Mouse (Mus musculus) testis, adult 2 months (tissue): Measurements from ENCODE around the gene Cc2d2b. TPM values are rescaled to one million over a fixed set of nuclear protein-coding genes. Genes with fewer than 3 reads are reported as not detected.

Source experiments
- H3K27ac ChIP-seq: fragments of 200-500 bp; 2 replicates; pipeline ENCODE4 v1.5.1; 2012; ENCODE audit warnings: low read depth, low read length; ENCODE audit not compliant: control insufficient read depth, insufficient read depth
- H3K27me3 ChIP-seq: fragments of 200-500 bp; 2 replicates; pipeline ENCODE4 v1.6.1; 2012; ENCODE audit warnings: mild to moderate bottlenecking, low read length, moderate library complexity; ENCODE audit not compliant: control insufficient read depth, insufficient read depth
- H3K36me3 ChIP-seq: fragments of 200-500 bp; 2 replicates; pipeline ENCODE4 v1.6.1; 2012; ENCODE audit warnings: mild to moderate bottlenecking, low read length; ENCODE audit not compliant: control insufficient read depth, insufficient read depth
- H3K4me1 ChIP-seq: fragments of 200-500 bp; 2 replicates; pipeline ENCODE4 v1.6.1; 2012; ENCODE audit warnings: low read length; ENCODE audit not compliant: control insufficient read depth, insufficient read depth
- H3K4me3 ChIP-seq: fragments of 200-500 bp; 2 replicates; pipeline ENCODE4 v1.5.1; 2012; ENCODE audit warnings: low read depth, mild to moderate bottlenecking, low read length, moderate library complexity, mixed read lengths; ENCODE audit not compliant: control insufficient read depth
- CTCF ChIP-seq: fragments of 200-500 bp; IDR thresholded peaks from 2 replicates; pipeline ENCODE4 v1.5.1; 2012; ENCODE audit warnings: low read depth, mild to moderate bottlenecking, inconsistent platforms, low read length, moderate library complexity; ENCODE audit not compliant: control insufficient read depth, insufficient read depth, insufficient replicate concordance
- POLR2A ChIP-seq: fragments of 200-500 bp; IDR thresholded peaks from 2 replicates; pipeline ENCODE4 v1.6.1; 2012; ENCODE audit warnings: low read depth, mild to moderate bottlenecking, inconsistent platforms, low read length, moderate library complexity; ENCODE audit not compliant: control insufficient read depth
- polyA plus RNA-seq: library from polyadenylated mRNA; depleted of rRNA; stranded (reverse); fragments of >200 nt; gene quantifications from 2 replicates; pipeline ENCODE4 v1.2.3, GENCODE M21; 2012

The Cc2d2b gene
- polyA plus RNA-seq, 1 experiment, result 11.3 TPM

DNA sequence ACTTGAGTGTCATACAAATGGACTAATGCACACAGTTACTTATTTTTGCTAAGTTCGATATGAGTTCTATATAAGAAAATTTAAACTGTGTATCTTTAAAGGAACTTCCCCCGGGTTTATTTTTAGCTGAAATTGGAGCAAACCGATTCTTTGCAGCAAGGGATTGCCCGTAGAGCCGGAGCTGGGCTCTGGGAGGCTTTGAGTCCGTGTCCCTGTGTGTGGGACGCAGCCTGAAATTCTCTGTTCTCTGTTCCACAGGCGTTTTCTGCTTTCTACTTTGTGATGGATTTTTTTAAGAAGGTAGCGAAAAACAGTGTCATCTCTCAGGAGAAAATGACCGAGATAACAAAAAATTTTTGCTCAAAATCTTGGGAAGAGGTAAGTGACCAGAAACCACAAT, 15.1 kb upstream of the Cc2d2b start:
- no peak for TF ChIP-seq CTCF
- no peak for TF ChIP-seq POLR2A
- Histone ChIP-seq H3K4me1 (peaks cover 8% of the 10 kb centered on the region), H3K36me3 (no peaks in the 10 kb centered on the region), H3K4me3 (no peak overlapping the region), H3K27ac (no peak overlapping the region), H3K27me3 (no peaks in the 10 kb centered on the region)

DNA sequence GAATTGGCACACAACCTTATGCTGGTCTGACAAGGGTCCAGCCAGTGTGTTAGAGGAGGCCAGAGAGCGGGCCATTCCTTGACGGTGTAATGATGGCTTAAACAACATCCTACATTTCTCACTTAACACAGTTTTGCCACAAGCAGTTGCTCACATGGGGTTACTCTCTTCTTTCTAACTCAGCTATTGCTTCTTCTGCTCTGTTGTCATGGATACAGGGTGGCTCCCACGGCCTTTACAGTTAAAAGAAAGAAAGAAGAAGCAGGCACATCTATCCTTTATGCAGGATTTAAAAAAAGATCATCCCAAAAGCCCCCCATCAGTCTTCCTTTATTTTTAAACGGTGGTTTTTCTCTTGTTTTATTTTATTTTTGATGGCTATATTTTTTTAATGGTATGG, 14.7 kb upstream of the Cc2d2b start:
- H3K27ac ChIP-seq, result no peak overlapping the region
- H3K4me1 ChIP-seq, result peaks cover 8% of the 10 kb centered on the region
- TF ChIP-seq POLR2A (no peak), CTCF (no peak)
- no peak overlapping the region for H3K4me3 ChIP-seq
- no peaks in the 10 kb centered on the region for H3K36me3 ChIP-seq
- H3K27me3 ChIP-seq, result no peaks in the 10 kb centered on the region

DNA sequence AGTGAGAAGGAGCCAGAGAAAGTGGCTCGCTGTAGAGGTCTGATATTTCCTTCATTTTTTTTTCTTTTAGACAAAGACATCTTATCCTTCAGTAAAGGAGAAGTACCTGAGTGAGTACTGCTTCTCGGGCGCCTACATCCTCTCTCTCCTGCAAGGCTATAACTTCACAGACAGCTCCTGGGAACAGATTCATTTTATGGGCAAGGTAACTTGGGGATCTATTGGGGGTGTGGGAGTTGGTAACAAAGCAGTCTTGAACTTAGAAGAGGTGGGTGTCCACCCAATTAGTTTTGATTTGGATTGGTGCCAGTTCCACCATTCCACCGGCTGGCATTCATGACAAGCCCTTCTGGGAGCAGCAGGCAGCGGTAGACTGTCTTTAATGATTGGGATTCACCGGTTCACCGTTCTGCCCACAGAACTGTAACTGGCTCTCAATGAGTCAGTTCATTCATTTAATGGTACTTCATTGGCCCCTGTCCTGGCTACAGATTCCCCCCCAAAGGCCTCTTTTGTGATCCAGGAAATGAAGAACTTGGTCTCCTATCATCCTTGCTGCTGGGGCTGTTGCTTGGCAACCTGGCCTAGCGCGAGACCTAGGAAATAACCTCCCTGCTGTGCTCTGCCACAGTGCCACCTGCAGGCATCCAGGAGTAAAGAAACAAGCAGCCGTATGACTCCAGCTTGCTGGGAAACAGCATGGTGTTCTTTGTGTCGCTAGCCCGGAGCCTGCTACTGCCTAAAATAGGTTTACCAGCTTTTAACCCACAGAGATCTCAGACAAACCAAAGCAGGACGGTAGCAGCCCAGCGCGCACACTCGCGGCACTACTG, 11.7 kb upstream of the Cc2d2b start:
- H3K4me3 ChIP-seq, result peak overlapping the region; percentile 83
- TF ChIP-seq POLR2A, result peak; percentile 53; the same call in 1 of the 2 replicates
- TF ChIP-seq CTCF, result peak; percentile 77; the same call in 1 of the 2 replicates
- peaks cover 8% of the 10 kb centered on the region for H3K4me1 ChIP-seq
- peak overlapping the region; percentile 72 for H3K27ac ChIP-seq
- no peaks in the 10 kb centered on the region for H3K27me3 ChIP-seq
- H3K36me3 ChIP-seq, result no peaks in the 10 kb centered on the region

DNA sequence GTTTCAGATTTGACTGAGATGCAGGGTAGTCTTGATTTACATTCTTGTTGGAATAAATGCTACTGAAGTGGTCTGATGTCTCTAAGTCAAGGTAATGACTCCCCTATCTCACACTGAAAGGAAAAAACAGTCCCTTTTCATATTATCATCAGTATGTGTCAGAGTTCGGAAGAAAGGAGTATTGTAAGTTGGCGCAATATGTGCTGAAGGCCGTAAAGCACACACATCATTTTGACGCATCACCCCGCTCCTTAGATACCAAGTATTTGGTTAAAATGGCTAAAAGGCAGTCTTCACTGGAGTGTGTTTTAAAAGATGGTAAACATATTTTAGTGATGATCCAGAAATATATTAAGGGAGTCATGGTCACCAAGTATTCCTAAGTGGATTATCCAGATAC, 10.9 kb upstream of the Cc2d2b start:
- Histone ChIP-seq H3K4me3 (peak overlapping the region; percentile 83), H3K27me3 (no peaks in the 10 kb centered on the region), H3K27ac (no peak overlapping the region), H3K36me3 (no peaks in the 10 kb centered on the region), H3K4me1 (peaks cover 8% of the 10 kb centered on the region)
- TF ChIP-seq POLR2A (no peak), CTCF (no peak)

- Histone ChIP-seq H3K27me3 (no peaks in the 10 kb centered on the region), H3K4me3 (no peak overlapping the region), H3K4me1 (peaks cover 8% of the 10 kb centered on the region), H3K36me3 (no peaks in the 10 kb centered on the region), H3K27ac (peak overlapping the region; percentile 12; the same call in 1 of the 2 replicates)
- no peak for TF ChIP-seq CTCF
- TF ChIP-seq POLR2A, result no peak
Observed at GRCm38 (mm10) chr19:40738683-40739324, 9.7 kb upstream of the Cc2d2b start.

- Histone ChIP-seq H3K4me1 (peaks cover 21% of the 10 kb centered on the region), H3K27ac (no peak overlapping the region), H3K27me3 (no peaks in the 10 kb centered on the region), H3K36me3 (no peaks in the 10 kb centered on the region), H3K4me3 (no peak overlapping the region)
- no peak for TF ChIP-seq POLR2A
- no peak for TF ChIP-seq CTCF
Observed at GRCm38 (mm10) chr19:40746603-40747002, 1.9 kb upstream of the Cc2d2b start.

- H3K27ac ChIP-seq, result no peak overlapping the region
- TF ChIP-seq POLR2A (no peak), CTCF (peak; percentile 66; the same call in 1 of the 2 replicates)
Observed at GRCm38 (mm10) chr19:40754311-40754710, 5.8 kb downstream of the Cc2d2b start.

More at GRCm38 (mm10) chr19:40754311-40754710, 5.8 kb downstream of the Cc2d2b start:
- H3K4me3 ChIP-seq, result no peak overlapping the region
- H3K27me3 ChIP-seq, result no peaks in the 10 kb centered on the region
- peaks cover 3% of the 10 kb centered on the region for H3K36me3 ChIP-seq
- H3K4me1 ChIP-seq, result peaks cover 4% of the 10 kb centered on the region
